Mouse (Mus musculus) liver, embryonic 16.5 days (tissue): ENCODE data around the gene Oaz2. TPM values are rescaled to one million over a fixed set of nuclear protein-coding genes. Genes with fewer than 3 reads are reported as not detected.

Source experiments
- ATAC-seq: fragments of 200-750 bp; cut with Nextera tagmentation; 2 replicates; pipeline ENCODE4 v1.8.0; 2017; ENCODE audit warnings: low read depth, mild to moderate bottlenecking, moderate number of reproducible peaks, moderate library complexity
- H3K27ac ChIP-seq: fragments of 300-500 bp; sonication (generic); 2 replicates; pipeline ENCODE4 v1.5.1; 2014; ENCODE audit warnings: mild to moderate bottlenecking, low read length
- H3K27me3 ChIP-seq: fragments of 300-500 bp; sonication (generic); 2 replicates; pipeline ENCODE4 v1.6.1; 2014; ENCODE audit warnings: low read depth, low read length, mixed read lengths; ENCODE audit not compliant: control insufficient read depth, insufficient read depth
- H3K36me3 ChIP-seq: fragments of 300-500 bp; sonication (generic); 2 replicates; pipeline ENCODE4 v1.6.1; 2014; ENCODE audit warnings: mild to moderate bottlenecking; ENCODE audit not compliant: control insufficient read depth, insufficient read depth
- H3K4me1 ChIP-seq: fragments of 300-500 bp; sonication (generic); 2 replicates; pipeline ENCODE4 v1.6.1; 2014; ENCODE audit warnings: low read depth, low read length, mixed read lengths; ENCODE audit not compliant: control insufficient read depth
- H3K4me2 ChIP-seq: fragments of 300-500 bp; sonication (generic); 2 replicates; pipeline ENCODE4 v1.6.1; 2014; ENCODE audit warnings: low read depth, low read length, mixed read lengths
- H3K4me3 ChIP-seq: fragments of 300-500 bp; sonication (generic); 2 replicates; pipeline ENCODE4 v1.5.1; 2014; ENCODE audit warnings: low read depth, mild to moderate bottlenecking, low read length
- H3K9ac ChIP-seq: fragments of 300-500 bp; sonication (generic); 2 replicates; pipeline ENCODE4 v1.6.1; 2014; ENCODE audit warnings: low read depth, low read length
- H3K9me3 ChIP-seq: fragments of 300-500 bp; sonication (generic); replicated peaks from 2 replicates; pipeline ENCODE4 v1.6.1; 2016; ENCODE audit warnings: low read length; ENCODE audit not compliant: control insufficient read depth
- WGBS: fragments of 180-500 bp; shearing (Covaris S2); extraction: QIAGEN DNeasy Blood & Tissue Kit; methylation state at CpG from one replicate; pipeline ENCODE4 v1.1.7; 2014; ENCODE audit not compliant: insufficient replicate concordance; 5-methylcytosine and 5-hydroxymethylcytosine counted together
- polyA plus RNA-seq: library from polyadenylated mRNA; unstranded; fragments of >200 nt; fragmentation: Nextera tagmentation; extraction: Ambion mirVana; gene quantifications from 2 replicates; pipeline ENCODE4 v1.2.1, GENCODE M21; 2015

Oaz2 gene
- polyA plus RNA-seq, 1 experiment from 2014 or later, result 50.9 TPM

DNA sequence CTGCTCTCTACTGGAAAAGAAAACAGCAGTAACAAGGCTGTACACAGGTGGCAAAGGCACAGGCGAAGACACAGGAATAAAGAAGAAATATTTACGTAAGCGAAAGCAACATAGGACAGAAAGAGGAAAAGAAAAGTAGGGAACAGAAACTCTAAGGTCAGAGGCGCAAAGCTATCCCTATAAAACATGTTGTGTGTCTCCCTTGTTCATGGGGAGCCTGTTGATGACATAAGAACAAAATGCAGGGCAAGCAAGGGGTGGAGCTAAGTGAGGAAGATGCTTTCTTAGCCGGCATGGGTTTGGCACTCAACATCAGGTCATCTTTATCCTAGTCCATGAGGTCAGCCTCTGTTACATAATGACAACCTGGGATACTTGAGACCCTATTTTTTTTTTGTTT lies 50.4 kb downstream of the Oaz2 start:
- H3K36me3 ChIP-seq, result no peaks in the 10 kb centered on the region
- WGBS, result 78% methylated on average over 5 of the region's 5 CpGs
- H3K4me3 ChIP-seq, result no peak overlapping the region
- H3K4me2 ChIP-seq, result no peak overlapping the region
- H3K9ac ChIP-seq, result no peak overlapping the region
- no peaks in the 10 kb centered on the region for H3K9me3 ChIP-seq
- H3K27ac ChIP-seq, result no peak overlapping the region
- no peak for ATAC-seq
- no peaks in the 10 kb centered on the region for H3K27me3 ChIP-seq
- peaks cover 3% of the 10 kb centered on the region for H3K4me1 ChIP-seq

DNA sequence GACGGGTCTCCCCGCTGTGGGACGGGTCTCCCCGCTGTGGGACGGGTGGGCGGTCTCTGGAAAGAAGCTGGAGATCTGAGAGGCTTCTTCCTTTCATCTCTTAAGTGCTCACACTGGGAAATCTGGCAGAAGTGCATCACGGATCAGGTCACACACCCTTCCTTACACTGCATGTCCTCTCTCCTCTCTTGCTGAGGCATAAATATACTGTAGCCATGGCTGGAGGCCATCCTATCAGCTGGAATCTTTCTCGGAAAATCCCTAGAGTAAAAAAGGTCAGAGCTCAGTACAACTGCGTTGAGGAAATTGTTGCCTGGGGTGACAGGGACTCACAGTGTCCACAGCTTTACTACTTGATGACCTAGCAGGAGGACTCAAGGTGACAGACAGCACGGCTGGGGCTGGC lies 53.4 kb downstream of the Oaz2 start:
- Histone ChIP-seq H3K4me1 (peaks cover 6% of the 10 kb centered on the region), H3K27me3 (no peaks in the 10 kb centered on the region), H3K27ac (no peak overlapping the region), H3K9me3 (no peaks in the 10 kb centered on the region), H3K4me2 (no peak overlapping the region), H3K4me3 (no peak overlapping the region), H3K36me3 (no peaks in the 10 kb centered on the region), H3K9ac (no peak overlapping the region)
- ATAC-seq, result no peak
- 76% methylated on average over 10 of the region's 10 CpGs for WGBS

- Histone ChIP-seq H3K4me1 (peaks cover 3% of the 10 kb centered on the region; the same call in 1 of the 2 replicates), H3K27me3 (no peaks in the 10 kb centered on the region), H3K36me3 (no peaks in the 10 kb centered on the region), H3K9me3 (no peaks in the 10 kb centered on the region), H3K27ac (no peak overlapping the region), H3K9ac (no peak overlapping the region), H3K4me3 (no peak overlapping the region), H3K4me2 (no peak overlapping the region)
- 76% methylated on average over 8 of the region's 8 CpGs for whole genome bisulfite sequencing
- no peak for ATAC-seq
Measured at GRCm38 (mm10) chr9:65724471-65725290, 56.9 kb downstream of the Oaz2 start.

DNA sequence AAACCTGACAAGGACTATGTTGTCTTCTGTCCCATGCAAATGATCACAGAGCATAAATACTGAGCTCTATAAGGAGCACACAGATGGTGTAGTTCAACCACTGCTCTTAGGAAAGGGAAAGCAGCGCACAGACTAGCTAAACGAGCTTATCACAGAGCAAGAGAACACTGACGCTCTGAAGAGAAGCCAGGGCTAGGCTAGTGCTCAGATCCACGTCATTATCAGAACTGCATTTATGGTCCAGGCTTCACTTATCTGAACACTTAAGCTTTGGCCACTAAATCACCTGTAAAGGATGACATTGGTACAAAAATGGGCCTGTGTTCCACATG lies 57.5 kb downstream of the Oaz2 start:
- no peak overlapping the region for H3K4me2 ChIP-seq
- no peaks in the 10 kb centered on the region for H3K9me3 ChIP-seq
- no peak overlapping the region for H3K4me3 ChIP-seq
- no peaks in the 10 kb centered on the region for H3K27me3 ChIP-seq
- no peaks in the 10 kb centered on the region for H3K36me3 ChIP-seq
- no peak for ATAC-seq
- H3K27ac ChIP-seq, result no peak overlapping the region
- peaks cover 3% of the 10 kb centered on the region; the same call in 1 of the 2 replicates for H3K4me1 ChIP-seq
- H3K9ac ChIP-seq, result no peak overlapping the region
- WGBS, result 27% methylated on average over 4 of the region's 4 CpGs

DNA sequence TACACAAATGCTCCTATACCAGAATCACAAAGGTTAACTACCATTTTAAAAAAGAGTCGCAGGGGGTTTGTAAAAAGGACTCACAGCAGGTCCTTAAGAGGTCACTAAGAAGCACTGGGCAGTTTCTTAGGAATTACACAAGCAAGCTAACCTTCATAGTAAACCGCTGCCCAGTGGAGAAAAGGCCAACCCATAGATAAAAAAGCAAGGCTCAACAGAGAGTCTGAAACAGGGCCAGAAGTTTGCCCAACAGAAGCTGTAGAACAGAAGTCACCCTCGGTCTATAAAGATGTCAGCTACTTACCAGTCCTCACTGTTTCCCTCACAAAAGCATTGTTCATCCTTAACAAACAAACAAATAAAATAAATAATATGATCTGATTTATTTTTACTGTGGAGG lies 58.6 kb downstream of the Oaz2 start:
- H3K9me3 ChIP-seq, result no peaks in the 10 kb centered on the region
- no peak overlapping the region for H3K4me2 ChIP-seq
- no peak for ATAC-seq
- H3K36me3 ChIP-seq, result no peaks in the 10 kb centered on the region
- H3K9ac ChIP-seq, result no peak overlapping the region
- peaks cover 3% of the 10 kb centered on the region; the same call in 1 of the 2 replicates for H3K4me1 ChIP-seq
- WGBS, result 65% methylated on average over 3 of the region's 3 CpGs
- H3K27me3 ChIP-seq, result no peaks in the 10 kb centered on the region
- H3K27ac ChIP-seq, result no peak overlapping the region
- no peak overlapping the region for H3K4me3 ChIP-seq

GRCm38 (mm10) chr9:65727491-65727890 lies 59.7 kb downstream of the Oaz2 start:
- Histone ChIP-seq H3K9me3 (no peaks in the 10 kb centered on the region), H3K36me3 (no peaks in the 10 kb centered on the region), H3K27me3 (no peaks in the 10 kb centered on the region), H3K4me3 (no peak overlapping the region), H3K4me2 (no peak overlapping the region), H3K9ac (no peak overlapping the region), H3K4me1 (peaks cover 3% of the 10 kb centered on the region; the same call in 1 of the 2 replicates), H3K27ac (no peak overlapping the region)
- ATAC-seq, result no peak
- WGBS, result 73% methylated on average over 4 of the region's 4 CpGs

DNA sequence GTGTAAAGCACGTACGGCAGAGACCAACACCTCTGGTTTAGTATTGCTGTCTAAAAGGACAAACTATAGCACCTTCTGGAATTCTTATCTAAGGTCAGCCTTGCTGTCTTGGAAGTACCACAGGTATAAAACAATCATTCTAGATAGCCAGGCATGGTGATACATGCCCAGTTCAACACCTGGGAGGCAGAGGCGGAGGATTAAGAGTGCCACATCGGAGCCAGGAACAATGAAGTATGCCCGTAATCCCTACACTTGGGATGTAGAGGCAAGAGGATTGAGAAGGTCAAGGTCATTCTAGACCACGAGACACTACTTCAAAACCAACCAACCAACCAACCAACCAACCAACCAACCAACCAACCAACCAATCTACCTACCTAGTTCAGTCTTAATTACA lies 60.8 kb downstream of the Oaz2 start:
- Histone ChIP-seq H3K27me3 (no peaks in the 10 kb centered on the region), H3K4me2 (no peak overlapping the region), H3K27ac (no peak overlapping the region), H3K9ac (no peak overlapping the region), H3K4me1 (peaks cover 3% of the 10 kb centered on the region; the same call in 1 of the 2 replicates), H3K4me3 (no peak overlapping the region), H3K9me3 (no peaks in the 10 kb centered on the region), H3K36me3 (no peaks in the 10 kb centered on the region)
- 89% methylated on average over 6 of the region's 6 CpGs for WGBS
- no peak for ATAC-seq

DNA sequence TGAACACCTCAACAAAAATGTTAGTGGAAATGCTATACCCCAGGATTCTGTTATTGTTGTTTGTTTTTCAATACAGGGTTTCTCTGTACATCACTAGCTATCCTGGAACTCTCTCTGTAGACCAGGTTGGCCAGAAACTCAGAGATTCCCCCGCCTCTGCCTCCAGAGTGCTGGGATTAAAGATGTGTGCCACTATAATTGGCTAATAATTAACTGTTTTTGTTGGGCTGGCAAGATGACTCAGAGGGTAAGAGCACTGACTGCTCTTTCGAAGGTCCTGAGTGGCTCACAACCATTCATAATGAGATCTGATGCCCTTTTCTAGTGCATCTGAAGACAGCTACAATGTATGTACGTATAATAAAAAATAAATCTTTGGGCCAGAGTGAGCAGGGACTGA lies 67.1 kb downstream of the Oaz2 start:
- Histone ChIP-seq H3K4me2 (no peak overlapping the region), H3K27ac (no peak overlapping the region), H3K36me3 (no peaks in the 10 kb centered on the region), H3K4me3 (no peak overlapping the region), H3K9me3 (no peaks in the 10 kb centered on the region), H3K27me3 (no peaks in the 10 kb centered on the region), H3K9ac (no peak overlapping the region), H3K4me1 (no peaks in the 10 kb centered on the region; the same call in 1 of the 2 replicates)
- ATAC-seq, result no peak
- WGBS, result 72% methylated on average over 3 of the region's 3 CpGs
